19 mouse cellular contexts compared by ENCODE assay signal in the genomic region with DNA sequence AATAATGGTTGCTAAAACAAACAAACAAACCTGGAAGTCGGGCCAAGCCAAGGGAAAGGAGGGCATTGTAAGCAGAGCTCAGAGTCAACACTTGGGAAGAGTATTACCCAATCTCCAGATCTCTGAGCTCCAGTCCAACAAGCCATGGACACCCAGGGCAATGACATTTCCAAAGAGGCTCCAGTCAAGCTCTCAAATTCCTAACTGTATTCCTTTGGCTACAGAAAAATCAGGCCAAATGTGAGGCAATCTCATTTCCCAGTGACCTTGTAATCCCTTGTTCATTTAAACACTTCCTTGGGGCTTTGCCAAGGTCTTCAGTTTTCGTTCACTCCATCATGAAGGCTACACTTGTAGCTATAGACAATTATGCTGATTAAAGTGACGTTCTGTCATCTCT. TPM values are rescaled to one million over a fixed set of nuclear protein-coding genes. Genes with fewer than 3 reads are reported as not detected.
DNase-seq lines count a peak whose midpoint lies in the region; ATAC-seq lines count a peak whose summit lies in the region.
"Had no signal": no experiment of that assay in that cellular context is flagged by ENCODE, and none has a peak within 500 bp of the region (broad histone marks: within the 10 kb centered on the region; RNA-seq: fewer than 3 reads in every experiment).

No protein-coding gene starts in this region.

- H3K27ac ChIP-seq in heart, embryonic 11.5 days (ENCODE audit: low read depth, low read length), result no peak overlapping the region
- no peak overlapping the region for H3K27ac ChIP-seq in limb, embryonic 10.5 days
- H3K27ac ChIP-seq: embryonic facial prominence, embryonic 13.5 days; forebrain, embryonic 10.5 days; heart, adult 2 months; hindbrain, embryonic 10.5 days; liver, embryonic 14.5 days; midbrain, embryonic 10.5 days; neural tube, embryonic 12.5 days; stomach, postnatal 0 days had no signal

- ATAC-seq in heart, embryonic 11.5 days (replicated peaks; ENCODE audit: insufficient number of reproducible peaks, low FRiP score, low TSS enrichment), result no peak

- H3K9me3 ChIP-seq in heart, embryonic 11.5 days (replicated peaks; ENCODE audit: control insufficient read depth, low read length), result no peaks in the 10 kb centered on the region
- no peaks in the 10 kb centered on the region for H3K9me3 ChIP-seq in limb, embryonic 10.5 days (replicated peaks)
- H3K9me3 ChIP-seq: embryonic facial prominence, embryonic 13.5 days; forebrain, embryonic 10.5 days; hindbrain, embryonic 10.5 days; midbrain, embryonic 10.5 days; neural tube, embryonic 12.5 days had no signal

- peak; percentile 72 for DNase-seq in heart, adult 11 months
- DNase-seq in NIH3T3 (ENCODE audit: low read depth), result peak; percentile 18
- DNase-seq in fibroblast of lung, adult 2 months (ENCODE audit: low read depth), result peak; percentile 55
- peak; percentile 51 for DNase-seq in lung, postnatal 25 days (ENCODE audit: low spot score)
- no peak for DNase-seq in limb, embryonic 10.5 days (ENCODE audit: low spot score)
- DNase-seq in urinary bladder, adult 2 months (ENCODE audit: low spot score), result no peak
- DNase-seq: cerebellum, adult 9-11 months; heart, adult 2 months; kidney, adult 9 months; right cerebral cortex, postnatal 25 days; thymus, postnatal 25 days had no signal

- H3K36me3 ChIP-seq in heart, embryonic 11.5 days (ENCODE audit: control insufficient read depth, insufficient read depth, low read length), result no peaks in the 10 kb centered on the region
- no peaks in the 10 kb centered on the region for H3K36me3 ChIP-seq in limb, embryonic 10.5 days
- H3K36me3 ChIP-seq: embryonic facial prominence, embryonic 13.5 days; forebrain, embryonic 10.5 days; hindbrain, embryonic 10.5 days; midbrain, embryonic 10.5 days; neural tube, embryonic 12.5 days had no signal

- no peak overlapping the region for H3K4me2 ChIP-seq in heart, embryonic 11.5 days
- H3K4me2 ChIP-seq: embryonic facial prominence, embryonic 13.5 days; neural tube, embryonic 12.5 days had no signal

- WGBS in heart, embryonic 11.5 days (ENCODE audit: insufficient replicate concordance), result 53% methylated on average over 3 of the region's 3 CpGs
- WGBS in limb, embryonic 10.5 days, result 82% methylated on average over 3 of the region's 3 CpGs

- H3K4me1 ChIP-seq in heart, embryonic 11.5 days (ENCODE audit: control insufficient read depth, insufficient read depth, low read length), result no peaks in the 10 kb centered on the region
- H3K4me1 ChIP-seq in limb, embryonic 10.5 days, result no peaks in the 10 kb centered on the region
- H3K4me1 ChIP-seq: hindbrain, embryonic 10.5 days; midbrain, embryonic 10.5 days; neural tube, embryonic 12.5 days had no signal

- no peak overlapping the region for H3K4me3 ChIP-seq in heart, embryonic 11.5 days (ENCODE audit: low read depth, low read length)
- no peak overlapping the region for H3K4me3 ChIP-seq in limb, embryonic 10.5 days
- H3K4me3 ChIP-seq: embryonic facial prominence, embryonic 13.5 days; forebrain, embryonic 10.5 days; heart, adult 2 months; hindbrain, embryonic 10.5 days; midbrain, embryonic 10.5 days; neural tube, embryonic 12.5 days had no signal

- H3K9ac ChIP-seq in heart, embryonic 11.5 days (ENCODE audit: low read depth, low read length), result no peak overlapping the region
- H3K9ac ChIP-seq: embryonic facial prominence, embryonic 13.5 days; liver, embryonic 14.5 days; neural tube, embryonic 12.5 days had no signal

- no peaks in the 10 kb centered on the region for H3K27me3 ChIP-seq in heart, embryonic 11.5 days (ENCODE audit: control insufficient read depth, insufficient read depth, low read length)
- no peaks in the 10 kb centered on the region for H3K27me3 ChIP-seq in limb, embryonic 10.5 days (ENCODE audit: low read depth, poor library complexity, severe bottlenecking)
- H3K27me3 ChIP-seq: embryonic facial prominence, embryonic 13.5 days; neural tube, embryonic 12.5 days had no signal

RNA-seq across cellular contexts. Expression of a gene that starts 59.5 kb away (rescaled TPM):
- 53.4 and 54.4 TPM in 2 replicates for polyA plus RNA-seq in heart, embryonic 11.5 days (2014; fragmentation: Nextera tagmentation; extraction: Ambion mirVana)
- 45.9 and 56.6 TPM in 2 replicates for polyA plus RNA-seq in limb, embryonic 10.5 days (2016; fragmentation: Nextera tagmentation; extraction: Ambion mirVana)
- 175 and 179 TPM in 2 replicates for polyA plus RNA-seq in urinary bladder, adult 2 months (2012; rRNA removed)

Comparison
In these comparisons a context has a peak if more than half of its experiments do, and no peak if none do; other contexts are left out.
1. DNase-seq: peak in heart, adult 11 months (single experiment), NIH3T3 (single experiment), fibroblast of lung, adult 2 months (single experiment) and lung, postnatal 25 days (single experiment); none in limb, embryonic 10.5 days (single experiment) and urinary bladder, adult 2 months (single experiment).